ENCODE assay signal across 18 mouse cellular contexts in genomic region chr8:81388953-81389352, GRCm38 (mm10). TPM values are rescaled to one million over a fixed set of nuclear protein-coding genes. Genes with fewer than 3 reads are reported as not detected.
DNase-seq lines count a peak whose midpoint lies in the region; ATAC-seq lines count a peak whose summit lies in the region.
"Had no signal": no experiment of that assay in that cellular context is flagged by ENCODE, and none has a peak within 500 bp of the region (broad histone marks: within the 10 kb centered on the region; RNA-seq: fewer than 3 reads in every experiment).

No protein-coding gene starts in this region.

- ATAC-seq in frontal cortex, adult (ENCODE audit: low TSS enrichment): peak; percentile 77
- ATAC-seq in erythroid progenitor cell, adult 5-6 weeks (replicated peaks; ENCODE audit: low FRiP score, poor library complexity, severe bottlenecking): no peak
- ATAC-seq: forebrain, embryonic 15.5 days; hindbrain, embryonic 16.5 days; inflammation-experienced regulatory T-cells, adult 6 months; intestine, postnatal 0 days had no signal

- peak; percentile 39 for DNase-seq in adrenal gland, adult 2 months
- DNase-seq in adrenal gland, adult 8-10 months: no peak
- DNase-seq in frontal cortex, postnatal 25 days (ENCODE audit: low spot score in 2 of 2): no peak
- peak; percentile 7 to 15 for DNase-seq in adrenal gland, postnatal 36 days
- peak; percentile 11 to 34 for DNase-seq in frontal cortex, postnatal 10 days (ENCODE audit: low spot score in 2 of 2)
- DNase-seq: cerebellum, adult 18-20 months; cerebellum, adult 9-11 months; cerebellum, postnatal 36 days; gastrocnemius, postnatal 10 days; heart, adult 18-20 months; heart, postnatal 10 days; heart, postnatal 4 days had no signal

RNA-seq across cellular contexts. Expression of gene Inpp4b, which starts 46.6 kb away (rescaled TPM):
- total RNA-seq in adrenal gland, adult 2 months (2021): 1 to 10 TPM; 6.4 to 8.1 TPM
- 0.17 and 0.20 TPM in 2 replicates for polyA plus RNA-seq in adrenal gland, adult 2 months (2012; rRNA removed)
- 10 to 100 TPM in 2 of 4 experiments, 1 to 10 TPM in 2; 5.6 to 11.1 (median 9.3) TPM for total RNA-seq in adrenal gland, adult 8-10 months (2022)
- 1 to 10 TPM; 6.6 to 6.9 TPM for total RNA-seq in adrenal gland, postnatal 36 days (2021)
- total RNA-seq in erythroid progenitor cell, adult 5-6 weeks (2015; ENCODE audit: low replicate concordance): 4.7 and 5.4 TPM in 2 replicates
- total RNA-seq in erythroid progenitor cell, adult 5-6 weeks (2017; ENCODE audit: low replicate concordance): 1.3 and 5.3 TPM in 2 replicates

Comparison
In these comparisons a context has a peak if more than half of its experiments do, and no peak if none do; other contexts are left out.
1. DNase-seq: peak in adrenal gland, adult 2 months (single experiment), adrenal gland, postnatal 36 days (2 of 2) and frontal cortex, postnatal 10 days (2 of 2); none in adrenal gland, adult 8-10 months (single experiment) and frontal cortex, postnatal 25 days (0 of 2).